Mouse (Mus musculus) liver, embryonic 14.5 days (tissue): ENCODE data around the gene Ces3a.

Experiments
- CTCF ChIP-seq: IDR thresholded peaks from 2 replicates; pipeline ENCODE4 v1.5.1; 2016; ENCODE audit warnings: antibody characterized with exemption, low read depth, control low read depth
- EP300 ChIP-seq: IDR thresholded peaks from 2 replicates; pipeline ENCODE4 v1.6.1; 2016; ENCODE audit warnings: antibody characterized with exemption, low read depth

DNA sequence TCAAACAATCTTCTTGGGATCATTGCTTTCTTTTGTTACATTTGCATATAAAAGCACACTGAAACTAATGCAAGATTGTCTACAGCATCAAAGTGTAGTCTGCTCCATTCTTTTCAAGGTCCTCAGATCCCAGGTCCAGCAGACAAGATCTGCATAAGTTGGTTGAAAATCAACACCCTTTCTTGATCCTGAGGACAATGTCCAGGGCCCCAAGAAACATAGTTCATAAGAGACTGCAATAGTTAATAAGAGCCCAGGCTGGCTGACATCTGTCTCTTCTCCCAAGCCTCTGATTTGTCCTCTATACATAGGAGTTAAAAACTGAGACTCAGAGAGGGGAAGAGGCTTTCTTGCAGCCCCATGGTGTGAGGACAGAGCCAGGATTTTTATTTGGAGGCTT is 20.6 kb downstream of the Ces3a start:
- TF ChIP-seq CTCF (no peak), EP300 (no peak)
